Mouse (Mus musculus) layer of hippocampus, postnatal 10 days (tissue): Measurements from ENCODE around the gene Hemk1. TPM values are rescaled to one million over a fixed set of nuclear protein-coding genes. Genes with fewer than 3 reads are reported as not detected.

ENCODE experiments used
- total RNA-seq, 2 experiments: library from RNA; stranded (reverse); gene quantifications; 2 replicates each; pipeline ENCODE4 v1.2.3; 2021

Gene Hemk1
- total RNA-seq, 2 experiments from 2014 or later, result 14.6 to 19.9 TPM

Other genes with a start within 250 kb of the Hemk1 start
- gene Dock3, start 106.4 kb downstream of the Hemk1 start, total RNA-seq, result 100 to 1,000 TPM in 1 of 2 experiments, 10 to 100 TPM in 1; 87.6 to 114 TPM
- gene Mapkapk3, start 48.5 kb downstream of the Hemk1 start, total RNA-seq, result 1 to 10 TPM; 1.7 to 1.8 TPM
- gene Cish, start 42.3 kb downstream of the Hemk1 start, total RNA-seq, result 10 to 100 TPM in 1 of 2 experiments, 1 to 10 TPM in 1; 5.9 to 10.0 TPM
- gene 6430571L13Rik, start 2.3 kb upstream of the Hemk1 start, total RNA-seq, result 1 to 10 TPM; 2.5 to 3.2 TPM
- 10 to 100 TPM; 21.4 to 27.2 TPM for gene Cacna2d2, start 61.3 kb upstream of the Hemk1 start, total RNA-seq
- 10 to 100 TPM; 33.2 to 33.3 TPM for gene Tmem115, start 195.6 kb upstream of the Hemk1 start, total RNA-seq
- 10 to 100 TPM; 17.7 to 19.5 TPM for gene Cyb561d2, start 203.8 kb upstream of the Hemk1 start, total RNA-seq
- gene Nprl2, start 203.9 kb upstream of the Hemk1 start, total RNA-seq, result 10 to 100 TPM; 31.1 to 33.1 TPM
- gene Zmynd10, start 208.9 kb upstream of the Hemk1 start, total RNA-seq, result 1 to 10 TPM; 3.4 to 4.1 TPM
- 10 to 100 TPM; 18.3 to 18.6 TPM for gene Rassf1, start 213.2 kb upstream of the Hemk1 start, total RNA-seq
- gene Tusc2, start 224.9 kb upstream of the Hemk1 start, total RNA-seq, result 10 to 100 TPM; 58.3 to 66.6 TPM
- gene Hyal2, start 229.6 kb upstream of the Hemk1 start, total RNA-seq, result 10 to 100 TPM; 19.8 to 21.0 TPM
- gene Hyal1, start 238.6 kb upstream of the Hemk1 start, total RNA-seq, result 1 to 10 TPM; 3.7 to 4.2 TPM
- 10 to 100 TPM; 10.7 to 11.9 TPM for gene Naa80, start 240.5 kb upstream of the Hemk1 start, total RNA-seq
- 1 to 10 TPM; 1.2 to 1.7 TPM for gene Hyal3, start 242.5 kb upstream of the Hemk1 start, total RNA-seq
- gene Ifrd2, start 249.3 kb upstream of the Hemk1 start, total RNA-seq, result 10 to 100 TPM; 13.2 to 14.1 TPM